Mouse (Mus musculus) limb, embryonic 13.5 days (tissue): ENCODE measurements around the gene Ctnna3. TPM values are rescaled to one million over a fixed set of nuclear protein-coding genes. Genes with fewer than 3 reads are reported as not detected.
A peak's percentile ranks its signal among the peaks of the same experiment; 100 is the strongest.

Source experiments
- ATAC-seq: fragments of 200-750 bp; cut with Nextera tagmentation; 2 replicates; pipeline ENCODE4 v1.8.0; 2017; ENCODE audit warnings: low read depth, moderate number of reproducible peaks, moderate TSS enrichment; ENCODE audit not compliant: low FRiP score
- H3K27ac ChIP-seq: fragments of 300-500 bp; sonication (generic); 2 replicates; pipeline ENCODE4 v1.5.1; 2015; ENCODE audit warnings: inconsistent platforms, mild to moderate bottlenecking, moderate library complexity
- H3K27me3 ChIP-seq: fragments of 300-500 bp; sonication (generic); 2 replicates; pipeline ENCODE4 v1.6.1; 2015; ENCODE audit warnings: mild to moderate bottlenecking, inconsistent platforms
- H3K36me3 ChIP-seq: fragments of 300-500 bp; sonication (generic); 2 replicates; pipeline ENCODE4 v1.6.1; 2015; ENCODE audit warnings: inconsistent platforms, mild to moderate bottlenecking, moderate library complexity
- H3K4me1 ChIP-seq: fragments of 300-500 bp; sonication (generic); 2 replicates; pipeline ENCODE4 v1.6.1; 2015; ENCODE audit warnings: inconsistent platforms
- H3K4me2 ChIP-seq: fragments of 300-500 bp; sonication (generic); replicated peaks from 2 replicates; pipeline ENCODE4 v1.6.1; 2015; ENCODE audit warnings: inconsistent platforms, mild to moderate bottlenecking, moderate library complexity
- H3K4me3 ChIP-seq: fragments of 300-500 bp; sonication (generic); 2 replicates; pipeline ENCODE4 v1.5.1; 2015; ENCODE audit warnings: moderate library complexity, mild to moderate bottlenecking, inconsistent platforms
- H3K9ac ChIP-seq: fragments of 300-500 bp; sonication (generic); 2 replicates; pipeline ENCODE4 v1.6.1; 2015; ENCODE audit warnings: mild to moderate bottlenecking, inconsistent platforms
- H3K9me3 ChIP-seq: fragments of 300-500 bp; sonication (generic); 2 replicates; pipeline ENCODE4 v1.6.1; 2016; ENCODE audit warnings: inconsistent platforms
- WGBS: fragments of 180-500 bp; shearing (Covaris S2); methylation state at CpG from one replicate; pipeline ENCODE4 v1.1.7; 2015; 5-methylcytosine and 5-hydroxymethylcytosine counted together
- polyA plus RNA-seq: library from polyadenylated mRNA; unstranded; fragments of >200 nt; fragmentation: Nextera tagmentation; extraction: Ambion mirVana; gene quantifications from 2 replicates; pipeline ENCODE4 v1.2.1, GENCODE M21; 2015

The Ctnna3 gene
- polyA plus RNA-seq, 1 experiment from 2014 or later, result 0.75 TPM

DNA sequence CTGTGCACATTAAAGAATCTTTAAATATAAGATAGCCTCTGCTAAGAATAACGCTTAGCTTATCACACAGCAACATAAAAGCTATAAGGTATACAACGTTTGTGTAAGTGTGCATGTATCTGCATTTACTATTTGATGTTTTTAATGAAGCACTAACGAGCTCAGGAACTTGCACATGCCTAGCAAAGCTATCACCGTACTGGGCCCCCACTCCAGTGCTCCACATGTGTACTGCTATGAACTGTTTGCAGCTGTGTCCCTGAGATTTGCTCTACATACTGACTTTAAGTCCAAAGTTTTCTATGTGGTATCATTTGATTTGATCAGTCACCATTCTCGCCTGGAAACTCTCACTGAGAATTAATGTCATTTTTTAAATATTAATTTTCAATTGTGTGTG, 549.1 kb downstream of the Ctnna3 start:
- Histone ChIP-seq H3K4me2 (no peak overlapping the region), H3K36me3 (no peaks in the 10 kb centered on the region), H3K9ac (no peak overlapping the region), H3K27ac (no peak overlapping the region), H3K4me1 (0 out of 2 replicates have a peak, but pooled peaks cover 8% of the 10 kb centered on the region), H3K4me3 (no peak overlapping the region), H3K27me3 (no peaks in the 10 kb centered on the region), H3K9me3 (no peaks in the 10 kb centered on the region)
- no peak for ATAC-seq
- WGBS, result 57% methylated on average over 5 of the region's 5 CpGs

DNA sequence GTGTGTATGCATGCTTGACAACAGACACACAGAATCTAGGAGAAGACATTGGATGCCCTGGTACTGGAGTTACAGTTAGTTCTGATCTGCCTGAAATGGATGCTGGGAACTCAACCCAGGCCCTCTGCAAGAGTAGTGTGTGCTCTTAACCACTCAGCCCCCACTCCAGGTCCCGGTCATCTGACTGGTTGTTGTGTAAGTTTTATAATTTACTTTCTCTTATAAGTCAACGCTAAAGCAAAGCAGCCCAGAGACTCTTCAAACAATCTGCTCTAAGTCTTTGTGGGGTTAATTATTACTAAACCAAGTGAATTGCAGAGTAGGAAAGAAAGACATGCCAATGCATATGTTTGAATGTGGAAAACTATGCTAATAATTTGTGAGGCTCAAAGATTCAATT, 549.5 kb downstream of the Ctnna3 start:
- no peak for ATAC-seq
- Histone ChIP-seq H3K27ac (no peak overlapping the region), H3K4me2 (no peak overlapping the region), H3K27me3 (no peaks in the 10 kb centered on the region), H3K9me3 (no peaks in the 10 kb centered on the region), H3K9ac (no peak overlapping the region), H3K36me3 (no peaks in the 10 kb centered on the region), H3K4me1 (0 out of 2 replicates have a peak, but pooled peaks cover 8% of the 10 kb centered on the region), H3K4me3 (no peak overlapping the region)
- 82% methylated on average over 2 of the region's 2 CpGs for WGBS

DNA sequence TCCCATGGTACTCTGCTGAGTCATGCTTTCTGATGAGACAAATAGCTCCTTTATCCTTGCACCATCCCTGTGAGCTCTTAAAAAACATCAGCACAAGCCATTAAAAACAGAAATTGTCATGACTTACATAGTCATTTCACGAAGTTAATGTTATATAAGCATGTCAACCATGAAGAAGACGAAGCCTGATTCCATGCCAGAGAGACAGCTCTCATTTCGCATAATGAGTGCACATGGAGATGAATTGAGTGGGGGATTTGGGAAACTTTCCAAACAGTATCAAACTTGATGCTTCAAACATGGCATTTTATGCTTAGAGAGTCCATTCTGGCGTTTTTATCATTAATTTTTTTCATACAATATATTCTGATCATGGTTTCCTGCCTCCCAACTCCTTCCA, 555.7 kb downstream of the Ctnna3 start:
- WGBS, result 64% methylated on average over 4 of the region's 4 CpGs
- no peak for ATAC-seq
- H3K36me3 ChIP-seq, result no peaks in the 10 kb centered on the region
- no peak overlapping the region for H3K4me2 ChIP-seq
- H3K27ac ChIP-seq, result no peak overlapping the region
- no peak overlapping the region for H3K4me3 ChIP-seq
- H3K4me1 ChIP-seq, result no peaks in the 10 kb centered on the region
- no peaks in the 10 kb centered on the region for H3K27me3 ChIP-seq
- no peaks in the 10 kb centered on the region for H3K9me3 ChIP-seq
- H3K9ac ChIP-seq, result no peak overlapping the region

DNA sequence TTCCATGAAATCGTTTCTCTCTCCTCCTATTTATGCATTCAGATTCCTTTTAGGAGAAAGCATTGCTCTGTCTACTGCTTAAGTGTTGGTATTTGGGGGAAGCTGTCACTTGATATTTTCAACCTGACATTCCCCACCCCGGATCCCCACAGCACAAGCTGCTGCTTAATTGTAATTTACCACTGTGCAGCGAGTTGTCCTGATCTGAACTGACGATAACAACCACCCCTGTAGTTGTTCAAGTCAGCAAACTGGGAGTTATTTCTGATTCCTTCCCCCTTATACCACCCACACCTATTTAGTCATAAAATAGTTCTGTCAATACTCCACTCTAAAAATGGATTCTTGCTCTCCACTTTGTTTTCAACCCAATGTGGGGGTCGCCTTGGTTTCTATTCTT, 564.4 kb downstream of the Ctnna3 start:
- H3K4me2 ChIP-seq, result no peak overlapping the region
- no peak for ATAC-seq
- no peak overlapping the region for H3K27ac ChIP-seq
- H3K4me1 ChIP-seq, result no peaks in the 10 kb centered on the region
- no peaks in the 10 kb centered on the region for H3K9me3 ChIP-seq
- no peaks in the 10 kb centered on the region for H3K36me3 ChIP-seq
- H3K9ac ChIP-seq, result no peak overlapping the region
- WGBS, result 80% methylated on average over 5 of the region's 5 CpGs
- H3K27me3 ChIP-seq, result no peaks in the 10 kb centered on the region
- no peak overlapping the region for H3K4me3 ChIP-seq

DNA sequence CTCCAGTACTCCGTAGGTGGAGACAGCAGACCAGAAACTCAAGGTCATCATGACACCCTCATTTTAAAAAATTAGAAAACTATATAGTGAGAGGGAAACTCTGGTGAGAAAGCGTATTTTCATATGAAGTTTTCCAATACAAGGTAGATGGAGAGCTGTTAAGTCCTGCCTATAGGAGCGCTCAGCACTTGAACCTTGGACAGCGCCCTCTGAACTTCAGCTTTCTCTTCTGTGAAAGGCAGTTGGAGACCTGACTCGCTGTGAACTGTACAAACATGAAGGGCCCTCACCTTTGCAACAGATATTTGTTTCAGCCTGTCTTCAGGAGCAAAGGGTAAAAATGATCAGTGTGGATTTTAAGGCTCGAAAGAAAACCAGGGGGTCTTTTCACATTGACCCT, 571.6 kb downstream of the Ctnna3 start:
- Histone ChIP-seq H3K36me3 (no peaks in the 10 kb centered on the region), H3K4me1 (no peaks in the 10 kb centered on the region), H3K27ac (no peak overlapping the region), H3K9ac (no peak overlapping the region), H3K27me3 (no peaks in the 10 kb centered on the region), H3K9me3 (no peaks in the 10 kb centered on the region), H3K4me2 (no peak overlapping the region), H3K4me3 (no peak overlapping the region)
- WGBS, result 73% methylated on average over 6 of the region's 6 CpGs
- no peak for ATAC-seq

DNA sequence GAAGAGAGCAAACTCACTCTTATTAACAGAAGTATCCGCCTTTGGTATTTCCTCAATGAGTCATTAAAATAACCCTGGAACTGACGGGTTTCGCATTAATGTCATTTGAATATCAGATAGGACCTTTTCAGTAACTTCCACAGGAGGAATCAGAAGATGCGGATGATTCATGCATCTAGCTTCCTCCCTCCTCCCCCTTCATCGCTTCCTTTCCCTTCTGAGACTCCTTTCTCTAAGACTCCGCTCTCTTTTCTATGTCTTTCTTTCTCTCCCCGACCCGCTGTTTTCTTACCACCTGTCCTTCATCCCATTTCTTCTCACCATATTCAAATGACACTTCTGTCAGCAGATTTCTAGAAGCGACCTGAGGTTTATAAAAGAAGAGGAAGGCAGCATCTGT, 572.1 kb downstream of the Ctnna3 start:
- no peak for ATAC-seq
- no peak overlapping the region for H3K9ac ChIP-seq
- no peak overlapping the region for H3K4me3 ChIP-seq
- 86% methylated on average over 9 of the region's 9 CpGs for WGBS
- no peak overlapping the region for H3K27ac ChIP-seq
- H3K4me2 ChIP-seq, result no peak overlapping the region
- H3K4me1 ChIP-seq, result no peaks in the 10 kb centered on the region
- no peaks in the 10 kb centered on the region for H3K27me3 ChIP-seq
- no peaks in the 10 kb centered on the region for H3K9me3 ChIP-seq
- no peaks in the 10 kb centered on the region for H3K36me3 ChIP-seq

DNA sequence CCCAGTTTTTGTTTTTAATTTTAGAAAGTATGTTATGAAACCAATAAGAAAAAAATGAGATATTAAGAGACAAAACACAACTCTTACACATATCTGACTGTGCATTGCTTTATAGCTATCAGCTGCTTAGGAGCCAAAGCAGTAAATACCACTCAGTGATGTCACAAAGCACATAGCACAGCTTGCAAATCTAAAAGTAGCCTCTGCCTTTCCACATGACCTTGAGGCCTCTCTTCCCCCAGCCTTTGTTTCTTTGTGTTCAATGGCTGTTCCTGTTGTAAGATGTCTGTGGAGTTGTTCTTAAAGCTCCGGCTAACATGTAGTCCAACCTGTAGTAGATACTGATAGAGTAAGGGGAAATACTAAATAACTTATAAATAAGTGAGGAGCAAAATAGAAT, 590.4 kb downstream of the Ctnna3 start:
- H3K4me2 ChIP-seq, result no peak overlapping the region
- no peaks in the 10 kb centered on the region for H3K9me3 ChIP-seq
- H3K27me3 ChIP-seq, result no peaks in the 10 kb centered on the region
- no peak overlapping the region for H3K27ac ChIP-seq
- no peak overlapping the region for H3K9ac ChIP-seq
- H3K4me1 ChIP-seq, result no peaks in the 10 kb centered on the region
- H3K36me3 ChIP-seq, result no peaks in the 10 kb centered on the region
- H3K4me3 ChIP-seq, result no peak overlapping the region
- 92% methylated on average over 1 of the region's 1 CpGs for WGBS
- no peak for ATAC-seq

DNA sequence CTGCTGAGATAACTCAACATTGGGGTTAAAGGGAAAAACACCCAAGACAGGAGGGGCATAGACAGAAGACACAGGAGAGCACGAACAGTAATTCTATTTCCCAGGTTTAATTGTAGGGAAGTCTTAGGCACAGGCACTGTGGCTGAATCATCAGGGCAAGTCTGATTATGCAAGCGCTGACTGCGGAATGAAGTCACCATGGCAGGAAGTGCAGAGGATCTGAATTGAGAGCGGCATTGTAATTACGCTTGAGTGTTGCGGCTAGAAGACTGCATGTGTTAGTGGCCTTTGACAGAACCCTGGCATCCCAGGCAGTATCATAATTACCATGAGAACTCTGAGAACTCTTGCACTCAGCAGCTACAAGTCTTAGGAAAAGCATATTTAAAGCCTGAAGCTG, 593.4 kb downstream of the Ctnna3 start:
- ATAC-seq, result no peak
- no peak overlapping the region for H3K9ac ChIP-seq
- no peaks in the 10 kb centered on the region for H3K27me3 ChIP-seq
- H3K4me3 ChIP-seq, result no peak overlapping the region
- no peak overlapping the region for H3K4me2 ChIP-seq
- H3K27ac ChIP-seq, result no peak overlapping the region
- H3K36me3 ChIP-seq, result no peaks in the 10 kb centered on the region
- WGBS, result 90% methylated on average over 6 of the region's 6 CpGs
- no peaks in the 10 kb centered on the region for H3K4me1 ChIP-seq
- no peaks in the 10 kb centered on the region for H3K9me3 ChIP-seq

DNA sequence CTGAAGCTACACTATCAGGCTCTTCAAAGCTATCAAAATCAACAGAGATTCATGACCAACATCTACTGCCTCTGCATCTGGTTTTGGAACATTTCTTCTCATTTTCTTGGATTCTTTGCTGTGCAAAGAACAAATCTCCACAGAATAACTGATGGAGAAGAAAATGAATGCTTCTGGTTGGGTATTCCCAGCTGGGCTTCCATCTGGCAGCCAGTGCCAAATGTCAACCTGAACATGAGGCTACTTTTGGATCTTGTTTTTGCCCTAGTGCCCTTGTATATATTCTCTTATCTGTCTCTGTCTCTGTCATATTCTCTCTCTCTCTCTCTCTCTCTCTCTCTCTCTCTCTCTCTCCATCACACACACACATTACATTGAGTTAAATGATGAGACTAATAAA, 601.0 kb downstream of the Ctnna3 start:
- Histone ChIP-seq H3K27ac (no peak overlapping the region), H3K4me1 (no peaks in the 10 kb centered on the region), H3K27me3 (no peaks in the 10 kb centered on the region), H3K4me2 (no peak overlapping the region), H3K9ac (no peak overlapping the region), H3K9me3 (no peaks in the 10 kb centered on the region), H3K4me3 (no peak overlapping the region), H3K36me3 (no peaks in the 10 kb centered on the region)
- no peak for ATAC-seq

DNA sequence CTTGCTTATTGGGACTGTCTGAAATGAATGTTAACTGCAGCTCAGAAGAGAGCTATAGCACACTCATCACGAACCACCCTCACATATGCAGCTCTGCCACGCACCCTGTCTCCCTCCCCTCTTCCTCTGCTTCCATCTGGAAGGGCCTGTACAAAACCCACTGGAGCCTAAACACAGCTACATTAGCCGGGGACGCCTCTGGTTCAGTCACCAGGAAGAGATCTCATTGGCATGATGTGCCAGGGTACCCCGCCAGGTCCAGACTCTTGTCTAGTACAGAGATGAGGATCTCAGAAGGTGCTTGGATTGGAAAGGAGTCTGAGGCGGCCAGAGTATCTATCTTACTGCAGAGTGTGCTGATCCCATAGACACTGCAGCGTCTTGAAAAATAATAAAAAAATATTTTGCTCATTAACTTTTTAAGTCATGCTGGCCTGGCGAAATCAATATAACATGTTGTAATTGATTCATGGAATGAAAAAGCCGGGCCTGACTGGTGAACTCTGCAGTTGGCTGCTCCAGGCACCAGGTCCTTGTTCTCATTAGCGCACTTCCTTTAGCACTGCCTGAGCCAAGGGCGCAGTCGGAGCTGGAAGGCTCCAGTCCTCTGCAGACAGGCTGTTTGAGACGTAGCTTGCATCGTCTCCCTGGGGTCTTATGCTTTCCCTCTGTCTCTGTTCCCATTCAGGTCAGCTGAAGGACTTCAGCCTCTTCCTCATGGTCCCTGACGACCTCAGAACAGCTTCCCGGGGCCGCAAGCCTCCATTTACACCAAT, 610.0 kb downstream of the Ctnna3 start:
- WGBS, result 50% methylated on average over 17 of the region's 17 CpGs
- Histone ChIP-seq H3K4me1 (peaks cover 22% of the 10 kb centered on the region), H3K27me3 (no peaks in the 10 kb centered on the region), H3K36me3 (no peaks in the 10 kb centered on the region), H3K4me3 (no peak overlapping the region), H3K9me3 (no peaks in the 10 kb centered on the region), H3K27ac (no peak overlapping the region), H3K9ac (no peak overlapping the region), H3K4me2 (peak overlapping the region; percentile 12; the same call in 1 of the 2 replicates)
- peak; percentile 80 for ATAC-seq

DNA sequence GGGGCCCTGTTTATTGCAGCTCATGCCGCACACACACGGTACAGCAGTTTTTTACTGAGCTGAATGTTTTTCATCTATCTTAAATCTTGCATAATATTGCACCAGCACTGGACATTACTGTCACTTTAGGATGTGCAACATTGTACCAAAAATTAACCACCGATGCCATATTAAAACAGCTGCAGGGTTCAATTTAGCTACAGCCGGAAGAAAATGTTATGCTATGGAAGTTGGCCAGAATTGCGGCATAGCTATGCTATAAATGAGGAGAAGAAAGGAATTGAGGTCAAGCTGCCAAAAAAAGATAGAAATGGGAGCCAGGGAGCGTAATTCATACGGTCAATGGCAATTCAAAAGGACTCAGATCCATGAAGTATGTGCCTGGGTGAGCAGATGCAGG, 611.3 kb downstream of the Ctnna3 start:
- no peak overlapping the region for H3K27ac ChIP-seq
- no peaks in the 10 kb centered on the region for H3K9me3 ChIP-seq
- no peak overlapping the region for H3K9ac ChIP-seq
- ATAC-seq, result no peak
- peaks cover 22% of the 10 kb centered on the region for H3K4me1 ChIP-seq
- H3K4me3 ChIP-seq, result no peak overlapping the region
- no peak overlapping the region for H3K4me2 ChIP-seq
- 71% methylated on average over 7 of the region's 7 CpGs for WGBS
- H3K27me3 ChIP-seq, result no peaks in the 10 kb centered on the region
- H3K36me3 ChIP-seq, result no peaks in the 10 kb centered on the region

DNA sequence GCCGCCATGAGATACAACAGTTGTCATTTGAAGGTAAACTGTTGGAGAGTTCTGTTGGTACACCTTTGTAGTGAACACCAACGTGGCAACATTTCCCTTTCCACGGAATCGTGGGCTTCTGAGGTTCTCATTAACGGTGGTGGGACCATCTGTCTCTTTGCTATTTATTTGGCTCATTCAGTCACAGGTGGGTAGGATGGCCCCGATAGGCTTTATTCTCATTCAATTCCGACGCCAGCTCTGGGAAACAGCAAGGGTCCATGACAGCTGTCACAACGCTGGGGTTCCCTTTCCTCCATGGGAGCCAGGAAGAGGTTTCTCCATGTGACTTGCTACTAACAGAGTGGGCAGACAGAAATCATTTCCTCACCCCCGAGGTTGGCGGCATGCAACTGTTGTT, 612.0 kb downstream of the Ctnna3 start:
- H3K27ac ChIP-seq, result no peak overlapping the region
- no peaks in the 10 kb centered on the region for H3K36me3 ChIP-seq
- H3K9me3 ChIP-seq, result no peaks in the 10 kb centered on the region
- no peak for ATAC-seq
- 88% methylated on average over 11 of the region's 11 CpGs for WGBS
- no peak overlapping the region for H3K4me3 ChIP-seq
- no peak overlapping the region for H3K9ac ChIP-seq
- peaks cover 22% of the 10 kb centered on the region for H3K4me1 ChIP-seq
- H3K4me2 ChIP-seq, result no peak overlapping the region
- H3K27me3 ChIP-seq, result no peaks in the 10 kb centered on the region

DNA sequence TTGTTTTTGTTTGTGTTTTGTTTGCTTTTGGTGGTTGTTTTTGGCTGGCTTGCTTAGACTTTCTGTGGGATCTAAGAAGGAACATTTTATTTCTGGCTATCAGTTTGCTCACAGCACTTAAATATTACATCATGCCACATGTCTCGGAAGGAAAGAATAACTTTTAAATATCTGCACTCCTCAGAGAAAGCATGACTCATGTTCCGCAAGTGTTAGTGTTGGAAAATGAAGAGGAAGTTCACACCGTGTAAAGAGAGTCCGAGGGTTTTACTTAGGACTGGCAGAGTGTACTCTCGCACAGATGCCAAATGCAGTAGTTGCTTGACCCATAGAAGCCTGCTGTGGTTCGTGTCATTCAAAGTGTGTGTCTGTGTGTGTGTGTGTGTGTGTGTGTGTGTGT, 619.3 kb downstream of the Ctnna3 start:
- Histone ChIP-seq H3K4me3 (no peak overlapping the region), H3K27me3 (no peaks in the 10 kb centered on the region), H3K36me3 (no peaks in the 10 kb centered on the region), H3K9ac (no peak overlapping the region), H3K9me3 (no peaks in the 10 kb centered on the region), H3K4me2 (no peak overlapping the region), H3K27ac (no peak overlapping the region), H3K4me1 (peaks cover 4% of the 10 kb centered on the region; the same call in 1 of the 2 replicates)
- peak; percentile 48; the same call in 1 of the 2 replicates for ATAC-seq
- 72% methylated on average over 6 of the region's 6 CpGs for WGBS
